Mouse (Mus musculus): ENCODE data around the gene Slc12a5.
A peak's percentile ranks its signal among the peaks of the same experiment; 100 is the strongest.

- TF ChIP-seq CTCF (IDR thresholded peaks at IDR 0.05; ENCODE audit: low read depth) (0 out of 2 replicates have a peak, but pooled peaks have one; percentile 2), EP300 (optimal IDR thresholded peaks at IDR 0.05) (no peak)
These were observed 43.8 kb upstream of the Slc12a5 start for GRCm38 (mm10) chr2:164916820-164917219.

All from stomach, postnatal 0 days (tissue).